Mouse (Mus musculus) spleen, embryonic (tissue): ENCODE results near the gene Ovol1.

Source experiments
- CTCF ChIA-PET: fragments of 350-600 bp; sonication (Branson Sonifier 250); formaldehyde crosslinking; loops from one replicate; lab custom pipeline; 2022; lab: Charles Lee

Gene Ovol1

GRCm38 (mm10) chr19:5560457-5561041 lies at the start of gene Ovol1:
Ovol1 (minus strand) TSS chr19:5560646.
- CTCF ChIA-PET: interaction anchor here (2.1 kb wide), 1 partner anchor 8 kb away, joined by 7 read pairs; no protein-coding TSS in a partner anchor

DNA sequence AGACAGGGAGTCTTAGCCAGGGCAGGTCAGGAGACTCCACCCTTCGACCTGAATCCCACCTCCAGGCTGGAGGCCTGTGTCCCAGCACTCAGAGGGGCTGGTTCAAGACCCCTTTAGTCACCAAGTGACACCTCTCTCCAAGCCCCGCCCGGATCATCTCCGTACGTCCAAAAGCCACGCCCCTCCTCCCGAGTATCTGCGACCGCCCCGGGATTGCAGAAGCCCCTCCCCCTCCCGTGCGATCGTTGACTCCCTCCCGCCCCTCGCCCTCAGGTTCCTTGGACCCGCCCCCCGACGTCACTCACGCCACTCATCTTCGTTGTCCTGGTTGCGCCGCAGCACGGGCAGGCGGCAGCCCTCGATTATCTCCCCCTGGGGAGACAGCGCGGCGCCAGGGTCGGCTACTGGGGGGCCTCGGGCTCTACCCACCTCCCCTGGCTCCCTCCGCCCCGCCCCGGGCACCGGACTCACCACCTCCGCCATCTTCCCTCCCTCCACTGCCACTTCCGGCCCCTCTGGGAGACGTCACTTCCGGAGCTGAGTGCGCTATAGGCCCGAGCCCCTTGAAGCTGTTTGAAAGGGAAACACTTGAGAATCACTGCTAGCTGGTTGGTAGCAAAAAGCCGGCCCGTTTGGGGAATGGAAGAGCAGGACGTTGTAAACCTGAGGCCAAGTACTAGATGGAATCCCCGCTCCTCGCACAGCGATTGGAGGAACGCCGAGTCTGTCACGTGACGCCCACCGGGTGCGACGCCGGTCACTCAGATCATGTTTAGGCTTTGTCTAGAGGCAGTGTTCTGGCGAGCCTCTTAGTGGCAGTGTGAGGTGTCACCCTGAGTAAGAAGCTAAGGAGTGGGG lies 49.3 kb upstream of the Ovol1 start, which contains the start of gene Kat5:
Gene Kat5, minus strand, starts transcription at position 691 of the 858 bp plus-strand sequence.
- CTCF ChIA-PET: interaction anchor here (0.9 kb wide), 1 partner anchor 41 kb away, joined by 3 read pairs; no protein-coding TSS in a partner anchor

GRCm38 (mm10) chr19:5609171-5609546 lies 48.7 kb upstream of the Ovol1 start:
- CTCF ChIA-PET: no interaction called here

GRCm38 (mm10) chr19:5608707-5609106 lies 48.3 kb upstream of the Ovol1 start:
- CTCF ChIA-PET: no interaction called here

DNA sequence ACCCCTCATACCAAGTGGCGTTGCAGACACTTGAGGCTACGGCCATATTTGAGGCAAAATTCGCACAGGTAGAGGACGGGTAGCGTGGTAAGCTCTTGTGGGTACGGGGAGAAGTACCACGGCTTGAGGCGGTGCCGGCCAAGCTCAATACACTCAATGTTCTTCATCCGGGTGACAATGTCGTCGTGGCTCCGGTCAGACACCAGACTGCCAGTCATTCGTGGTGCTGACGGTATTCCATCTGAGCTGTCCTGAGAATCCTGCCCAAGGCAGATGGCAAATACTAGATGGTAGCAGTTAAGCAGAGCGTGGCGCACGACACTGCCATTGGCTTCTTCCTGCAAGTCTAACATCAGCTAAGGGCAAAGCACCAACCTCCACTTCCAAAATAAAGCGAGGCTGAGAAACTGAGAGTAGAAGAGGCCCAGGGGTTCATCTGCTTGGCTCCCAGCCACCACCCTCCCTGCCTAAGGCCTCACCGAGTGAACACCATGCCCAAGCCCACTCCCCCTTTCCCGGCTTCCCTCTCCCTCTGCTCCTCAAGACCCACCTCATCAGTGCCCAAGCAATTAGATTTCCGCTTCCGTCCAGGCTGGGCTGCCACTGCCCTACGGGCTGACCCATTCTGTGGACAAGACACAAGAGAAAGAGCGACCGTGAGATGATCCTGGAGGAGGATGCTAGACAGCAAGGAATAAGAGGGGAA lies 47.4 kb upstream of the Ovol1 start:
- CTCF ChIA-PET: no interaction called here

- CTCF ChIA-PET: no interaction called here
Observed at GRCm38 (mm10) chr19:5606196-5606595, 45.8 kb upstream of the Ovol1 start.

DNA sequence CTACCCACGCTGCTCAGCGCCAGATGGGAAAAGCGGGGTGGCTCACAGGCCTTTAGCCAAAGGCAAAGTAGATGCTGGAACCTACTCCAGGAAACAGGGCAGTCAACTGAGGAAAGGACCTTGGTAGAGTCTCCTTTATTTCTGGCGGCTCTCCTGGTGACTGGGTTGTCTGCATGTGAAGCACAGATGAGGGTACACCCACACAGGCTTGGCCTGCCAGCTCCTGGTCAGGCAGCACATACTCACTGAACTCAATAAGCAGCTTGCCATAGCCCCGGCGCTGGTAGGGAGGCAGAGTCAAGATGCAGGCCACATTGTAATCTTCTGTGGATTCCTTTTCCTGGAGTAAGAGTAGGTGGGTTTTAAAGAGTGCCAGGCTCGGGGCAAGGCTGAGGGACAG lies 44.7 kb upstream of the Ovol1 start:
- CTCF ChIA-PET: no interaction called here

DNA sequence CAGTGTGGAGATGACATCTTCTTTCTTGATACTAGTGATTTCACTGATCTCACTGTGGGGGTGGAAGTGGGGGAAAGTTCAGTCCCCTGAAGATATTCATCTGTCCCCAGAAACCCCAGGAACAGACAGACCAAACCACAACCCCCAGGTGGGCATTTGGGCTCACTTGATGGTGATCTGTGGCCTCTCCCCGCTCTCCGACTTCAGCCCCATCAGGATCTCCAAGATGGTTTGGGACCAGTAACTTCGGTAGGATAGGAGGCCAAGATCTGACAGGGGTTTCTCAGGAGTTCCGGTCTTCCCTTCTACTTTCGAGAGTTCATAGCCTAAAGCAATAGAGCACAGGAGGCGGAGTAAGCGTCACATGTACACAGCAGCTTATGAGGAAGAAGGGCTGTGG lies 43.2 kb upstream of the Ovol1 start:
- CTCF ChIA-PET: no interaction called here

- CTCF ChIA-PET: interaction anchor here (0.6 kb wide), 1 partner anchor 551 kb away, joined by 3 read pairs; no protein-coding TSS in a partner anchor
Observed at GRCm38 (mm10) chr19:5601752-5602541, 41.5 kb upstream of the Ovol1 start, which contains the start of gene Rnaseh2c. Rnaseh2c (plus strand) TSS chr19:5601873.

DNA sequence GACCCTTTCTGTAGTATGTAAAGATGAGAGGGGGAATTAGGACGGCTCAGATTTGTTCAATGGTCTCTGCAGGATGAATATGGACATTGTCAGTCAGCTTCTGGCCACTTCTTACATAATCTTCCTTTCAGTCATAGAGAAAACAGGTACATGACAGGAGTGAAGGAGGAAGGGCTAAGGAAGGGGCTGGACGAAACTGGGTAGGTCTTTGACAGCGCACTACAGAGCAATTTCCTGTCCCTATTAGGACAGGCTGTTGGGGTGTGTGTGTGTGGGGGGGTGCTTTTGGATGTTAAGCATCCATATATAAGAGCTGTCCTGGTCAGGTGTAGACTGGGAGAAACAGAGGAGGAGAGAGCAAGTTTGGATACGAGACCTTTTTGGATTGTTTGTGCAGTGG lies 38.8 kb upstream of the Ovol1 start:
- CTCF ChIA-PET: no interaction called here

GRCm38 (mm10) chr19:5591888-5592287 lies 31.4 kb upstream of the Ovol1 start:
- CTCF ChIA-PET: no interaction called here

GRCm38 (mm10) chr19:5589159-5589558 lies 28.7 kb upstream of the Ovol1 start:
- CTCF ChIA-PET: no interaction called here

GRCm38 (mm10) chr19:5581995-5582394 lies 21.5 kb upstream of the Ovol1 start:
- CTCF ChIA-PET: no interaction called here

- CTCF ChIA-PET: no interaction called here
Observed at GRCm38 (mm10) chr19:5580776-5581175, 20.3 kb upstream of the Ovol1 start.

- CTCF ChIA-PET: no interaction called here
Observed at GRCm38 (mm10) chr19:5579971-5580370, 19.5 kb upstream of the Ovol1 start.

DNA sequence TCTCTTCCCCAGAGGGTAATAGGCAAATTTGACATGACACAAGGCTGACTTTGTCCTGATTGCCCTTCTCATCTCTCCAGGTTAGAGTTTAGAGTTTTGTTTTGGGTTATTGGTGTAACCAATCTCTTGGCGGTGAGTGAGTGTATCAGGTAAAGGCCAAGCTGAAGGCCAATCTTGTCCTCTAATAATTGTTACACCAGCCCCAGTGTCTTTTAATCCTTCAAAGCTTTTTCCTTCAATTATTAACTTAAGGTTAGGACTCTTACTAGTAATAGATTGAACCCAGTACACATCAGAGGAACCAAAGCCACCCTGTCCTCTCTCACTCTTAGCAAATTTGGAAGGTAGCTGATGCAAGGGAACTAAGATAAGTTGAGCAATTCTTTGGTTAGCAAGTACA lies 14.9 kb upstream of the Ovol1 start:
- CTCF ChIA-PET: no interaction called here

DNA sequence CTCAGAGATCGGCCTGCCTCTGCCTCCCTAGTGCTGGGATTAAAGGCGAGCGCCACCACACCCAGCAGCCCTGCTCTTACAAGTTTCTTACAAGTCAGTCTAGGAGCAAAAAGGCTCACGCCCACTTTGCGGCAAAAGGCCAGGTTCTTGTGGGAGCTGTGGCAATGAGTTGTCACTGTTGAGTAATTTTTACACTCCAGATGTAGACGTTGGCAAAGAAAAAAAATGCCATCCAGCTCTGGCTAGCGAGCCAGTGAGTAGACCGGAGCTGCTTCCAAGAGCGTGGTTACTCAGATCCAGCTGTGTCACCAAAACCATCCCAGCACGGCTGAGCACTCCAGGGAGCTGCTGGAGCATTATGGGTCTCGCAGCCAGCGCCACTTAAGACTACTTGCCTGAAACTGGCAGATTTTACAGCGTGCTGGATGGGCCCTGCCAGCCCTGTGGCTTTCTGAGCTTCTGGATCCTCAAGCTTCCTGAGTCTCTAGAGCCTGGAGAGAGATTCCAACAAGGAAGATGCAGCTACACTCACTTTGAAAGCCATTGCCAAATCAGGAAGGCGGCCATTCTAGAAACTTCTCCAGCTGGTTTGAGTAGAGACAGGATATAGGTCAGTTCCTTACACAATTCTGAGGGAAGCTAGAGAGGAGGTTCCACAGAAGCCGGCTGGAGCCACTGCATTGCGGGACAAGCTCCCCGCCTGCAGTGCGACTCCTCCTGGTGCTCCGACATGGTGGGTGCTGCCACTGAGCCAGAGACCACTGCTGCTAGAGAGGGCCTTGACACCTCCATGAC lies 12.1 kb upstream of the Ovol1 start:
- CTCF ChIA-PET: interaction anchor here (1.2 kb wide), 1 partner anchor 43 kb away, joined by 3 read pairs; no protein-coding TSS in a partner anchor

GRCm38 (mm10) chr19:5571831-5572230 lies 11.4 kb upstream of the Ovol1 start:
- CTCF ChIA-PET: interaction anchor here (1.2 kb wide), 1 partner anchor 42 kb away, joined by 3 read pairs; no protein-coding TSS in a partner anchor

DNA sequence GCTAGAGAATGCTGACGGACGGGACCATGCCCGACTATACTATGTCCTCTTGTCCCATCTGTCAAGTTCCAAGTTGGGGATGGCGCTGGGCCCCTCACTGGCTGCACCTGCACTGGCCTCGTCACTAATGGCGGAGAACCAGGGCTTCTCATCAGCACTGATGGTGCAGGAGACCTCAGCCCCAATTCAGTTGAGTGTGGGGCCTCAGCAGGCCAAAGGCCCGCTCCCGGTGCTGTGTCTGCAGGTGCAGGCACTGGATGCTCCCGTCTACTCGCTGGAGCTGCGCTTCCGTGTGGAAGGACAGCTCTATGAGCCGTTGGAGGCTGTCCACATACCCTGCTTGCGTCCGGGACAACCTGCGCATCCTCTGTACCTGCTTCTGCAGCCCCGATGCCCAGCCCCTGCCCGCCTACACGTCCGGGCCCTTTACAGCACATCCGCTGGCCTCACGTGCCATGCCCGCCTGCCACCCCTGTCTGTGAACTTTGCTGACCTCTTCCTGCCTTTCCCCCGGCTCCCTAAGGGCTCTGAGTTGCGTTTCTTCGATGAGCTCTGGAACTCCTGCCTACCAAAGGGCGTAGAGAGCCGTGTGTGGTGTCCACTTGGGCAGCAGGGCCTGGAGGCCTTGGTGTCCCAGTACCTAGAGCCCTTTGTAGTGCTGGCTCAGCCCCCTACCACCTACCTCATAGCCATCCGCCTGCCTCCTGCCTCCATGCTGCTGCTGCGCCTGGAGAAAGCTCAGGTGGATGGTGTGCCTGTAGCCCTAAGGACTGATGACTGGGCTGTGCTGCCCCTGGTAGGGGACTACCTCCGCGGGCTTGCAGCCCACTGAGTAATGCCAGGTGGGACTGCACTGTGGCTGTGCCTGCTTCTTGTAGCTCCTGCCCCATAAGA lies 10.2 kb upstream of the Ovol1 start:
- CTCF ChIA-PET: no interaction called here
